Mouse (Mus musculus) G1E-ER4 (cell line): Measurements from ENCODE around the gene Ikzf5. TPM values are rescaled to one million over a fixed set of nuclear protein-coding genes. Genes with fewer than 3 reads are reported as not detected.

Experiments used
- GATA1 ChIP-seq: IDR thresholded peaks from one replicate; pipeline ENCODE4 v1.8.0; 2012; ENCODE audit warnings: low read length, inconsistent platforms
- polyA plus RNA-seq: library from polyadenylated mRNA; stranded (reverse); fragments of >175 nt; gene quantifications from 2 replicates; pipeline ENCODE4 v1.2.3, GENCODE M21; 2012

The Ikzf5 gene
- polyA plus RNA-seq: 8.5 and 10.8 TPM in 2 replicates

DNA sequence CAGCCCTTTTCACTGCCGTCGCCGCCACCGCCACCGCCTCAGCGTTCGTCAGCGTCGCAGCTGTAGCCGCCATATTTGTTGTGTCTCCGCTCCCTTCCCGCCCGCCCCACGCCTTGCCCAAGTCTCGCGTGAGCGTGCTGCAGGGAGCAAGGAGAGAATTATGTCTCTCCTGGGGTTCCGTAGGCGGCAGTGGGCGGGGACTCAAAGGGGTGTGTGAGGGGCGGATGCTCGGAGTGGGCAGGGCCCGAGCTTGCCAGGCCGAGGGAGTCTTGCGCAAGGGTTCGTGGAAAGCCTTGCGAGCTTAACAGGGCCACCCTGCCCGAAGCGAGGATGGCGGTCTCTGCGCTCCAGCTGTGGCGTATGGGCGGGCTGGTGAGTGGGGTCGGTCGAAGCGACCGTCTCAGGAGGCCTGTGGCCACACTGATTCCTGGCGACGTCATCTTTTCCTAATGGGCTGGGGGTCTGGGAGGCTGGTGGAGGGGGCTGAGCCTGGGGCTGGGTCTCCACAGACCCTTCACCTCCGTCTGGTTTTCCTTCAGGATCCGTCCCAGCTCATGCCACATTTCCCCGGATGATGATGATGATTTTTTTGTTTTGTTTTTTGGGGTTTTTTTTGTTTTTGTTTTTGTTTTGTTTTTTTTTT is at the start of gene Ikzf5, which contains the start of gene Acadsb:
TSS of gene Ikzf5 (minus strand) at position 106 of the 643 bp plus-strand sequence.
TSS of gene Acadsb (plus strand) at position 186 of the 643 bp plus-strand sequence.
- no peak for TF ChIP-seq GATA1

DNA sequence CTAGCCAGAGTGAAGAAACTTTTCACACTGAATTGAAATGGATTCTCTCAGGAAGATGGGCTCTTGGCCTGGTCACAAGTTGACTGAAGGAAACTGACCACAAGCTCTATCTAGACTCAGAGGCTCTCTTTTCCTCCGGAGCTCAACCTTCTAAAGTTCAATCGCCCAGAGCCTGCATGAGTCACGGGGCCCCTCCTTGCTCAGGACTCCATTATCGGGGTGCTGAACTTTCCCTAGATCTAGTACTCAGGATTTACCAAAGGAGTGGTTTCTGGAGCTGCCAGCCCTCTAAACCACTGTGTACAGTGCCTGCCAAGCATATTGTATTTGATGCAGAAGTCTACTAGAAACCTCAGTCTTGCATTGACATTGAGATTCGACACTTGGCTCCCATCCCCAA is 46.4 kb upstream of the Ikzf5 start:
- no peak for TF ChIP-seq GATA1

DNA sequence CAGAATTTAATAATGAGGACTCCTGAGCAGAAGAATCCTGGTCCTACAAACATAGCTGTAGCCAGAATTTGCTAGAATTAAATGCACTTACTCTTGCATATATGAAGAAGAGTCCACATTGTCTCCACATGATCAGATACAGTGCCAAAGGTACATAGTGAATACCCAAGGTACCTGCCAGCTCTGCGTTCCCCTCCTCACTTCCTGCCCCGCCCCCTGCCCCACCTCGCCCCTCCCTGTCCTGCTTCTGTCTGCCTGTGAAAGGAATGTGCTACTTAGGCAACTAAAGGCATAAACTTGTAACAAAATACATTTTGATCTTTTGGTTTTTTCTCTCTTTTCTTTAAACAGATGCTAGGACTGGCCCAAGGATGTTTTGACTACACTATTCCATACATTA is 26.7 kb upstream of the Ikzf5 start:
- TF ChIP-seq GATA1: no peak

DNA sequence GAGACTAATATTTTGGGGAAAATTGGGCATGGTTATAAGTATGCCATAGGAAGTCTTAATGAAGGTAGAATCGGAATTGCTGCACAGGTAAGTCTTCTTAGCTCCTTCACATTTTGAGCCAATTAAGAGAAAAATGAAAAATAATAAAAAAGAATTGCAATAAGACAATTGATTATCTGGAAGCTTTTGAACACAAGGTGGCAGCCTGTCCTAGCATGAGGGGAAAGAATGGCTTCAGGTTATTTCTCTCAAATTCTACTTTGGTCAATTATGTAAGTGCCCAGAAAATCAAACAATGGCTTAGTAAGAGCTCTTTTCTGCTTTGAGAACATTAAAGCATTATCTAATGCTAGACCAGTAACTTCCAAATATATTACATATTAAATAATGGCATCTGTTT is 24.0 kb upstream of the Ikzf5 start:
- no peak for TF ChIP-seq GATA1

DNA sequence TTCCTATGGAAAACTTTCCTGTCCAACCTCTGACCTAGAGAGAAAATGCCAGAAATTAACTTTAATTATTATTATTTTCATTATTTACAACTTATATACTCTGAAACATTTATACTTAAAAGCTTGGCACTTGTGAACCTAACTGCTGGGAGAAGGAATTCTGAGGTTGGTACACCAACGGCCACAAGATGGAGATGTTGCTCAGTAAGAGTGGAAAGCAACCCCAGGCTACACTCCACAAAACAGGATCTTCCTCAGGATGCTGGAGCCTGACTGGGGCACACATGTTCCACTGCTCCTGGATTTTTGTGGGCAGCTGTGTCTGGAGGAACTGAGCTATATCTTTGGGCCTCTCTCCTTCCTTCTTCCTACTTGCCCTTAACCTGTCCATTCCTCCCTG is 21.9 kb upstream of the Ikzf5 start:
- no peak for TF ChIP-seq GATA1

DNA sequence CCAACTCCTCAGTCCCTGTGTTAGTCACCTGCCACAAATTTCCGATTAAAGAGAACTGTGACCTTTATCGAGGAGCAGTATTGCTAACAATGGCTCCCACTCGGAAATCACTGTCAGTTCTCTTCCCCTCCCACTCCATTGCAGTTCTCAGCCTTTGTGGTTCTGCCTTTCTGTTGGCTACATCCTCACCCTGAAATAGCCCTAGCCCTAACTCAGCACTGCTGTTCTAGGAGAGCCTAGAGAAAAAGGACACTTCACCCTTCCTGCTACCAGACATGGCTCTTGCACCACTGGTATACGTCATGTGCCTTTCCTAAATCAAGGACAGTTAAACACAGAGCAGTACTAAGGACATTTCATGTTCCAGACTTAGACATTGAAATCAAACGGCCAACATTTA is 17.0 kb upstream of the Ikzf5 start:
- TF ChIP-seq GATA1: no peak

DNA sequence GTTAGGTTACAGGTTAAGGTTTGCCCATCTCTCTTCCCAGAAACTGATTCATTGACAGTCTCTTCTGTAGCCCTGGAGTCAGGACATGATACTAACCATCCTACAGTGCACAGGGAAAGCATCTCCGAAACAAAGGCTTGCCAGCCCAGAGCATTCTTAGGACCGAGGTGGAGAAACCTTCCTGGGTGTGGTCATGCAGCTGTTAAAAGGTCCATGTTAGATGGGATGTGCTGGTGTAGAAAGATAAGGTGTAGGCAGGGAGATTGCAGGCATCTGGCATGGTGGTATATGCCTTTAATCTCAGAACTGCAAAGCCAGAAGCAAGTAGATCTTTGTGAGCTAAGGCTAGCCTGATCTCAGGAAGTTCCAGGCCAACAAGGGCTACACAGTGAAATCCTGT is 14.6 kb upstream of the Ikzf5 start:
- TF ChIP-seq GATA1: peak; percentile 84

DNA sequence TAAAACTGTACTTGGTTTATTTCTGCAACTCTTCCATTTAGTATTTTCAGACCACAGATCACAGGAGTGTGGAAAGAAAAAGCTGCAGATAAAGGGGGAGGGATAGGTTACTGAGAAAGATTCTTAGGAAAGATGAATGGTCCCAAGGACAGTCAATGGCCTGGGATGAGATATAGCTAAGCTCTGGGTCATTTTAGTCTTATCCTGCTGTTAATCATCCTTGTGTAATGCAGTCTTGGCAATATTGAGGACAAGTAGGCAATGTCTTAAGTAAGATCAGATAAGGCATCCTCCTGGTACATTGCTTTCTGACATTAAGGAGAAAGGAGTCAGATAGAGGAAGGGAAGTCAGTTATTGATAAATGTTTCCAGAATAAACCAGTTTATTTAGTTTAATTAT is 7.3 kb upstream of the Ikzf5 start:
- no peak for TF ChIP-seq GATA1

DNA sequence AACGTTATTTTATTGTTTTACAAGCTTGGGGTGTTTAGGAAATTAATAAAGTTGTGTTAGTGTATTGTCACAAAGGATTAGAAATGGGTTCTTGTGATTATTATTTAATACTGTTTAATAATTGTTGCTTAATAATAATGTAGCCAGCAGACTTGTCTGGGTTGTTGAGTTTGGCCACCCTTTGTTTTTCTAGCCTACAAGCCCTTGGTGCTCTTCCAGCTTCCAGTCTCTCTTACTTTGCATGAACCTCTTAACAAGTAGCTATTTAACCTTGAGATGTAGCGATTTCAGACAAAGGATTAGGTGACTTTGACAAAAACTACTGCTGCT is 1.6 kb upstream of the Ikzf5 start:
- no peak for TF ChIP-seq GATA1

DNA sequence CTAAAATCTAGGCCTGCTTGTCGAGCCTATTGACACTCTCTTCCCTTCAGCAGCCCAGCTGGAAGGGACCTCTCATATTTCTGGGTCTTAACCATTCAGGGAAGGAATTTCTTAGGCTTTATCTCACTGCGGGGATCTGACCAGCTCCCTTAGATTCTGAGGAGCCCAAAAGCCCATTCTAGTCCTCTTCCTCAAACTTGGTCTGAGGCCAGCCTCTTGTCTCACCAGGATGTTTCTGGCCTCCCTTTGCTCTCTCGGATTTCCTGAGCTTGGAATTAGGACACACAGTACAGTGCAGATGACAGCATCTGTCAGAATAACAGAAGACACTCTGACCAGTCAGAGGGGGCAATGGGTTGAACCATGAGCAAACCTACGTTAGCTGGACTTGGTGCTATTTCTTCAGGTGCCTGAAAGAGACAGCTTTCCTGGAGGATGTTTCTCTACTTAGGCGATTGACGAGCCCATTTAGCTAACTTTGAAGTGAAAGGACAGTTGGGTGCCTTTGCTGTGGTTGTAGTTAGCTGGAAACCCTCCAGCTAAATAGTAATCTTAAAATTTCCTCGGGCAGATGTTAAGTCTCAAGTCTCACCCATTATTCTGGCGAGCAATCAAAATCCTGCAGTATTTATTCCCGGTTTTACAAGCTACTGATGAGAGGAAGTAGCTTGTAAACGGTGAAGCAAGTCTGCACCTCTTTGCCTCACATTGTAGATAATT is 1.1 kb upstream of the Ikzf5 start:
- no peak for TF ChIP-seq GATA1

DNA sequence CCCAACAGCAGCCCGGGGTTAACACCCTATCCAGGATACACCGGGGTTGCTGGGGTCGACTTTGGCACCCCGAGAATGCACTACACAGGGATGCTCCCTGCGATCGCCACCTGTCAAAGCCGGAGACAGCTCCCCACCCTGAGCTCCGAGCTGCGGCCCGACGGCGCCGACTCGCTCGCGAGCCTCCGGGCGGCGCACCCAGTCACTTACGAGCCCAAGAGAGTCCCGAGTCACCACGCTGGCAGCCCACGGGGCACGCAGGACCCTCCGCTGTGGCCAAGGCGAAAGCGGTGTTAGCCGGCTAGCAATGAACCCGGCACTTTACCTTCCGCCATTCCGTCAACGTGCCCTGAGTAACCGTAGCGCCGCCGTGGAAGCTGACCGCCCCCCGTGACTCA is 334 bp downstream of the Ikzf5 start:
- TF ChIP-seq GATA1: no peak

DNA sequence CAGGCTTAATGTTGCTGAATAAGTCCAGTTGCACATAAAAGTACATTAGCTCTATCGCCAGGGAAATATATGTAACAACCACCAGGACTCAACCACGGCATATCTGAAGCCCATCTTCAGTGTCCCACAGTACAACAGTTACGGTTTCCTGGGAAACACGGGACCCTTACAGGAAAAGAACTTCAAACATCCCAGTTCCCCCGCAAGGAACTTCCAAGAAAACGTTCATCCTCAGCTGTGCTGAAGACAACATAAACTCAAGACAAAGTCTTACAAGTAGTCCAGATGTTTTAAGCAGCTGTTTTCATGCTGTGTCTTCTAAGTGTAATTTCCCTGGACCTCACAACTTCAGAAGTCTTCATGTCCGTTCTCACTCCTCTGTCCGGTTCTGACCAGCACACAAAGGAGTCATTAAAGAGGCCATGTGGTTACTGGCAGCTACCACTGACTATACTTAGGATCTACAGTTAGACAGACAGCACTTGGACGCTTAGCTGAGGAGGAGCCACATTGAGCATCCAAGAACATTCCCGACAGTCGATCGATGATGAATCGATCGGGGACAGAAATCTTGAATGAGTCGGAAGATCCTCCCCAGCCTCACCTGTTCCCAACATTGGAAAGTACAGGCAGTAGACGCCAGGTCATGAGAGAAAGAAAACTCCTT is 867 bp downstream of the Ikzf5 start:
- TF ChIP-seq GATA1: no peak

DNA sequence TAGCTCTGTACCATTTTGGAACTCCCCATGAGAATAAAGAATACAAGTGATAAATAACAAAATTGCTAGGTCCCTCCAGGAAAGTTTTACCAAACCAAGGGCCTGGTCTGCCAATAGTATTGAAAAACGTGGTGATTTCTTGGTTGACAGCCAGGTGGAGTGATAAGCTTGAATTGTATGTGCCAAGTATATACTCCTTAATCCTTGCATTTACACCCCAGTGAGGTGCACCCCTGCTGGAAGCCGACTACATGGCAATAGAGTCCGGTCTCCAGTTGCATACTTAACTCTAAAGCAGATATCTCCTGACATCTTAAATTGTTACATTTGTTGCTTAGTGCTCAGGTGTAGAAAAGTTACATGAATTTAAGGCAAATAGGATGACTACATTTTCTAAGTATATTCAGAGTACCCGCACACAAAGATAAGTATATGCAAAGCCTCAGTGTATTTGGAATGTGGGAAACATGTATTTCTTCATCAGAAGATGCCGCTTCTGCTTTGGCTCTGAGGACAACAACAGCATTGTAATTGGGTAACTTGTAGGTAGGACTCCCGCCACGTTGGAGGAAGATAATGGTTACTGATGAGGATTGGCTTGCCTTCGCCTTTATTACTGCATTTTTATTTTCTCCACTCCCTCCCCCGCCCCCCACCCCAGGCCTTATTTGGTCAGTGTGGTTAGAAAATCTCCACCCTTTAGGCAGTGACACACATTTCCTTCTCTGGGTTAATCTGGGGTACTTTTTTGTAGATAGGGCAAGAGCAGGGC is 38.3 kb downstream of the Ikzf5 start:
- no peak for TF ChIP-seq GATA1

DNA sequence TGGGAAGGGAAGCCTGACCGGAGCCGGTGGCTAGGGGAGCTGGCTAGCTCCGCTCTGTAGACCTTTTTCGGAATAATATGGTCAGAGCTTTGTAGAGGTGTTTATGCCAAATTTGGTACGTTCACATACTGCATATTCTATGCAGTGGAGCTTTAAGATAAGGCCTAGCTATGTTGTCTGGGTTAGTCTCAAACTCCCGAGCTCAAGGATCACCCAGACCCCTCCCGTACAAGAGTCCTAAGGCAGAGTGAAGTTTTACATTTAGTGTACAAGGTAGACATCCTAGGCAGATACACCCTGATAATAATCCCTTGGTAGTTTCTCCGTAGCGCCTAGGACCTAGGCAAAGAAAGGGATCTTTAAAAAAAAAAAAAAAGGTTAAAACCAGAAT is 38.9 kb downstream of the Ikzf5 start:
- no peak for TF ChIP-seq GATA1

DNA sequence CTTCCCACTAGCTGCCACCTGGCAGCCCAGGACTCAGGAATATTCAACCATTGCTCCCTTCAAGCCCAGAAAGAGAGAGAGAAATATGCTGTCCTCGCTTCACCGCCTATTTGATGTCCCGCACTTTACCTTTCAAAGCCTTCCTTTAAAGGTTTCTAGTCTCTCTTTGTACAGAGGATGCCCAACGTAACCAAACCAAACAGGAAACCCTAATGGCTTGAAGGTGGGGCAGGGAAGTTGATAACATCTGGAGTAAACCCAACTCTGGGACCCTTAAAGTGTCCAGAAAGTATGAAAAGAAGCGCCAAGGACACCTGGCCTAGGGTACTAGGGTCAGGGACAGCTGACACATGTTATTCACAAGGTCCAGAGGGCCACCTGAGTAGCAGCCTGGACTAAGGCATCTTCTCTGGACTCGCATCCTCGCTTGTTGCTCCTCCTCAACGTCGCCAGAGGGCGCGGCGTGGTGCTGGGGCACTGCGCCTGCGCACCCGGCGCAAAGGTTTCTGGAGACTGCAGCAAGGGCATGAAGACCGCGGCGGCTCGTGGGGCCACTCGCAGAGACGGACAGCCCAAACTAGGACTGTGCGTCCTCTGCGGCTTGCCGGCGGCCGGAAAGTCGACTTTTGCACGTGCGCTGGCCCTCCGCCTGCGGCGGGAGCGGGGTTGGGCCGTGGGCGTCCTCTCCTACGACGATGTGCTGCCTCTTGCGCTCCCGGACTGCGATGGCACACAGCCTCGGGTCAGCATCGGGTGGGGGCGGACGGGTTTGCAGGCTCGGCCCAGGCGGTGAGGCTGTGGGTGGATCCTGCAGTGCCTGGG is 39.5 kb downstream of the Ikzf5 start, which contains the start of gene Pstk:
TSS of gene Pstk (plus strand) at position 494 of the 822 bp plus-strand sequence.
- TF ChIP-seq GATA1: no peak
